Mouse (Mus musculus): ENCODE results near the gene Arl8a.
"Not testable (repeated sequence)": the region's sequence is repeated elsewhere in the genome, so short reads cannot be mapped to it uniquely, and the experiment has no call there.

Arl8a gene

DNA sequence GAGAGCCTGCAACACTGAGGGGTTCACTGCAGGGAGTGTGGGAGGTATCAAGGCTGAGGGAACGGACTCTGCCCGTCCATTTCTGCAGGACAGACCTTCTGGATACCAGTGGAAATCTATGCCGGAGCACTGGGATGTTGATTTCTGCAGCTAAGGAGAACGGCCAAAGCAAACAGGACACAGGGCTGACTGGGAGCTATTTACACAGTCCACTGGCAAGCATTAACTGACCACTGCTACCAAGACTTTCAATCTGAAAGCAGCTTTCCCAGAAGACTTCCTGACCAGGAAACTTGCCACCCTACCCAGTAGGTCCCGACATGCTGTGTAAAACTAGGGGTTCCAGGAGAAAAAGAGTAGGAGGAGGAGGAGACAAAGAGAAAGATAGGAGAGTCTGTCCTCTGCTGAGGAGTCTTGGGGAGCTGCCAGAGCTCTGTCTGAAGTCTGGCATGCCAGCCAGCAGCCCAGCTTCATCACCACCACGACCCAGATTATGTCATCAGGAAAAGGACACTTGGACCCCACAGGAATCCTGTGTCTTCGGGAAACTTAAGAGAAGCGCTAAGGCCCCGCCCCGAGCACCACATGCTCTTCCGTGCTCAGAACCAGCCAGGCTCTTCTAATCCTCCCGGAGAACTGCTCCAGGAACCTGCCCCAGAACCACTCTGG, 23.1 kb downstream of the Arl8a start:
- no peak for DNase-seq (ENCODE audit: low read depth, low spot score)

DNA sequence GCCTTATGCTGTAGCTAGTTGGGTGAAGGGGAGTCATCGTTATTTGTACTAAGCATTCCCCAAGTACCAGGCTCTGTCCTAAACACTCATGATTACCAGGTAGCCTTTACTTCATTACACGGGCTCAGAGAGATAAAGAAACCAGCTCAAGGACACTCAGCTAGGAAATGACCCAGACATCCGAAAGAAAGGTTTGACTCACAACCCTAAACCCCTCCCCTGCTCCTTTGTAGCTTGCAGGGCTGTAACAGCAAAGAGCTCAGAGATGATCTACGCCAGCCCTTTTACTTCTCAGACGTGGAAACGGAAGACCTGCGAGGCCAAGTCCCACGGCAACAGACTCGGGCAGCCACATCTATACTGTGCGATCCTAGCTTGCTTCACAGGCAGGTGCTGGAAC, 23.7 kb downstream of the Arl8a start:
- no peak for DNase-seq (ENCODE audit: low read depth, low spot score)

DNA sequence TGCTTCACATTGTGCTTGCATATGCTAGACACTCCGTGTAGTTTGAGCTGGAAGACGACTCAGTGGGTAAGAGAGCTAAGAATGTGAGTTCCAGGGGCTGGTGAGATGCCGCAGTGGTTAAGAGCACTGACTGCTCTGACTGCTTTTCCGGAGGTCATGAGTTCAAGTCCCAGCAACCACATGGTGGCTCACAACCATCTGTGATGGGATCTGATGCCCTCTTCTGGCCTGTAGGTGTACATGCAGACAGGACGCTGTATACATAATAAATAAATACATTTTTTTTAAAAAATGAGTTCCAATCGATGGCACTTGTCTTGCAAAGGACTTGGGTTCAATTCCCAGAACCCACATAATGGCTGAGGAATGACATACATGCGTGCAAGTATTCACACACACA, 24.6 kb downstream of the Arl8a start:
- DNase-seq (ENCODE audit: low read depth, low spot score), result no peak

DNA sequence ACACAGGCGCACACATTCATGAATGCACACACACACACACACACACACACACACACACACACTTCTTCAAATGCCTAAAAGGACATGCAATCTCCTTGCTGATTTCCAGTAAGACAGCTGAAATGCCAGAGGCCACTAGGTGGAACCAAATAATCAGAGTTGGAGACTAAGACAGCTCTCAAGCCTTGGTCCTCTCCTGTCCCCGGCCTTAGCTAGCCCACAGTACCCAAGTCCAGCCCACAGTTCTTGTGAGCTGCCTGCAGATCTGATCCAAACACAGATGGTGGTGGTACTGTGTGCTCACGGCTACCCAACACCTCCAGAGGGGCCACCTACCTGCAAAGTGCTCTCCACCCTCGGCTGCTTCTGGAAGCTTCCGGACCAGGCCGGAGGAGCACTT, 25.4 kb downstream of the Arl8a start:
- DNase-seq (ENCODE audit: low read depth, low spot score), result peak; percentile 91

DNA sequence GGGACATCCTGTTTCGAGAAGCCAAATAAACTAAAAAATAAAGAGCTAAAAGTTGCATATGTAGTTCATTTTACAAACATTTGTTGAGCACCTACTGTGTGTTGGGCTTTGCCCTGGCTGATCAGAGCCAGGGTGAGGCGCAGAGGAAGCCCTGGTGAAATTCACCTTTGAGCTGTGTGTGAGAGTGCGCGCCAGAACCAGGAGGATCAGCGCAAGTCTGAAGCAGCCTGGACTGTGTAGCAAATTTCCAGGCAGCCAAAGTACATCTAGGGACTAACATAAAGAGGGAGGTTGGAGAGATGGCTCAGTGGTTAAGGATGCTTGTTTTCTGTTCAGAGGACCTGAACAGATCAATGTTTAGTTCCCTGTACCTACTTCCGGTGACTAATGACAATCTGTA, 26.7 kb downstream of the Arl8a start:
- DNase-seq (ENCODE audit: low read depth, low spot score), result no peak

DNA sequence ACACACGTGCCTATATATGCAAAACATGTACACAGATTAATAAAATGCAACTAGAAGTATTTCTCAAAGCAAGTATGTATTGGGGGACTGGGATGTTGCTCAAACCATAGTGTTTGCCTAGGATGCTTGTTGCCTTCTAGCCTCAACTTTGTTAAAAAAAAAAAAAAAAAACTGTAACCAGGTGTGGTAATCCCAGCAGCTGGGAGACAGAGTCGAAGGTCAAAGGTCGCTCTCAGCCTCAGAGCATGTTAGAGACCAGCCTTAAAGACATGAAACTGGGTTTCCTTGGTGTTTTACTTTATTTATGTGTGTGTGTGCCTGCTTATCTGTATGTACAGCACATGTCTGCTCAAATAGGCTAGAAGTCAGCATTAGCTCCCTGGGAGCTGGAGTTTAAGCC, 28.6 kb downstream of the Arl8a start:
- no peak for DNase-seq (ENCODE audit: low read depth, low spot score)

DNA sequence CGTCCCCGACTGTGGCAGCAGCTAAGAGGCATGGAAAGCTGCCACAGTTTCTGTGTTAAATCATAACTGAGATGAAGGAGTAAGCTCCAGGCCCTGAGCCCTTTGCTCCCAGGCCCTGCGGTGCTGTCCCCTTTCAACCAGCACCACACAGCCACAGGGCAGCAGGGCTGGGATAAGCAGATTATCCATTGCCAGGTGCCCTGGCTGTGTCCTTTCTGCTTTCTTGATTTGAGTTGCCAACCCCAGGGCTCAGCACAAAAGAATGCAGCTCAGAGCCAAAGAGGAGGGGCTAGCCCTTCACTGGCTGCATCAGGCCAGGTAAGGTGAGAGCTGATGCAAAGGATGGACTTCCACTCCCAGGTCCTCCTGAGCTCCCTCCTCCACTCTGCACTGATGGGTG, 31.1 kb downstream of the Arl8a start:
- DNase-seq (ENCODE audit: low read depth, low spot score), result no peak

DNA sequence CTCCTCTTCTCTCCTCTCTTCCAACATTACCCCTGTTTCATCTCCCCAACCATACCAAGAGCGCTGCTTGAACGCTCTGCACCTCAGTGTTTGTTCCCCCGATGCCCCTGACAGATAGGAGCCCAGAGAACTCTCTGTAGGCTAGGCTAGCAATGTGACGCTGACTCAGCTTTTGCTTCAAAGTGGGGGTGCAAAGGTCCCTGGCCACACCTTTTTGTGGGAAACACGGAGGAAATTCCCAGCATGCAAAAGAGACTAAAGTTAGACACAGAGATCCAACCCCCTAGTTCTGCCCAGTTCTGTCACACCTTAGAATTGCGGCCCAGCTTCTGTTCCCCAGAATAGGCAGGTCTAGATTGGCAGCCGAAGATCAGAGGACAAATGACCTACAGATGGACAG, 32.2 kb downstream of the Arl8a start:
- no peak for DNase-seq (ENCODE audit: low read depth, low spot score)

DNA sequence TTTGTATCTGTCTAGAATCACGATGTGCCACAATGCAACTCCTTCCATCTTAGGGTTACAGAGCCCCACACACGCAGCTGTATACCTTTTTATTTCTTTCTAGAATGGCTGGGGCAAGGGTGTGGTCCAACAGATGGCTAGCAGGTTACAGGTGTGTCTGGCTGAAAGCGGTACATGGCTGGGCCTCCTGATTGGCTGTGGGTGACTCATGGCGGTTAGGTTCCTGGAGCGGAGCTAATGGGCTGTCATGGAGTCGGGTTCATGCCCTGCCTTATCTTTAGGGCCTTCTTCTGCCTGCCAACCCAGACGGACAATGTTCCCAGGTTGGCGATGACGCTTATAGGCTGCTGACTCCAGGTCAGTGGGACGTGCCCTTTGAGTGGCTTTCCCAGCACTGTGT, 34.2 kb downstream of the Arl8a start:
- no peak for DNase-seq (ENCODE audit: low read depth, low spot score)

DNA sequence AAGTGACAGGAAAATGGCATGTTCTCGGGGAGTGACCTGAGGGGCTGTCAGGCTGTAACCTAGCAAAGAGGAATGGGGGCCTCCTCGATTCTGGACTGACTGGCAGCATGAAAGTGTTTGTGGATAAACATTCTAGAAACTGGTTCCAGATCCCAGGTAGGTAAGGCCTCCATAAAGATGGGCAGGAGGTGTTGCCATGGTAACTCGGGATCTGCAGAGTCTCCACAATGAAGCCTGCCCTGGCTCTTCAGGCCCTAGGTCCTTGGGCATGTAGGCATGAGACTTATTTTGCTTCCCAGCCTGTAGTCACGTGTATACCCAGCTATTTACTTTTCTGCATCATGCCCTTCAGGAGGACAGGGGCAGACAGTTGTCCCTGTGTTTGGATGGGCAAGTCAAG, 34.7 kb downstream of the Arl8a start:
- DNase-seq (ENCODE audit: low read depth, low spot score), result no peak

DNA sequence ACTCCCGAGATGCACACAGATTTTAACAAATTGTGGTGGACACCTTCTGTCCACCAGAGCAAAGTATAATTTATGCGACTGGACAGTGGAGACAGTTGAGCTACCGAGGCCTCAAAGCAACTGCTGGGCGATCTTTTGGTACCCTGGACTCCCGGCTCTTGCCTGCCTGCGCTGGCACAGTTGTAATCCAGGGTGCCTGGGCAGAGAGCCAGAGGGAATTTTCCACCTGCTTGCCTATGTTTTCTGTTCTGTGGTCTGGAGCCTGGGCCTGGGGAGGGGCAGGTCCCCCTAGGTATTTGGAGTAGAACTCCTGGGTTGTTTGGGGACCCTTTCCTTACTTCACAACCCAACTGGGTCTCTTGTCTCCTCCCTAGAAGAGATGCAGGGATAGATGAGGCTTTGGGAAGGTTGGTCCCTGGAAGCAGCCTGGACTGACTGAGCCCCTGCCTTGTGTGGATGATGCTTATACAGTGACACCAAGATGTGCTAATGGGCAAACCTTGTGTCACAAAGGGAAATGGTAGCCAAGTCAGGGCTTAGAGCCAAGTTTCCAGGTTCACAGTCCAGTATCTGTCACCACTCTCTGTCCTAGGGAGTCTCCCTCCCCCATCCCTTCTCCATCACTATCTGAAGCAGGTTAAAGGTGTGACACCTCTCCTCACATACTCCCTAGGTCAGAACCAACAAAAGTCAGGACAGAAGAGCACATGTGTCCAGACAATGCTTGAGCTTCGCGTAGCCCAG, 35.4 kb downstream of the Arl8a start:
- no peak for DNase-seq (ENCODE audit: low read depth, low spot score)

DNA sequence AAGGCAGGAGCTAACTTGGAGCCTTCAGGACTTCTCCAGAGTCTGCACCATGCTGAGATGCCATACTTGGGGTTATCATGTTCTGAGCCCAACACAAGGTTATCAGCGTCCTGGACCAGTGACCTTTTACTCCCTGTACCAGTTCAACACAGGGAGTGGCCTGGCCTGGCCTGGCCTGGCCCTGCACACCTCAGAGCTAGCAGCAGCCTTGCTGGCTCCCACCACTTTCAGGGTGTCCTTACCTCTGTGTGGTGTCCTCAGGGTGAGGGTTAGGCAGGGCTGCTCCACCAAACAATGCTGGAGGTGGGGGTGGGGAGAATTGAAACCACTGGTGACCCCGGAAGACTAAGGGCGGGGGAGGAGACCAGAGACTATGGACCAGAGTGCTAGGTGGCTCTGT, 36.4 kb downstream of the Arl8a start:
- DNase-seq (ENCODE audit: low read depth, low spot score), result no peak

DNA sequence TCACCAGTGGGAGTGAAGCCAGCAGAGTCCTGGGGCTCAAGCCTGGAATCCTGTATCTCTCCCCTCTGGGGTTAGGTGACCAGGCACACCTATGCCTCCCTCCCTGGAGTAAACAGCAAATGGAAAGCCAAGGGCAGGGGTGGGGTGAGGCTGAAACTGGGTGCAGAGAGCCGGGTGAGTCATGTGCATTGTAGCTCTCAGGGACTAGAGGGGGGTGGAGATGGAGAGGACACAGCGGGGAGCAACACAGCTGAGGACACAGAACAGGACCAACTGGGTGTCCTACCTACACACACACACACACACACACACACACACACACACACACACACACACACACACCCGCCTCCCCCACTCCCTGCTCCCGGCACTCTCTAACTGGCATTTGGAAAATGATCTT, 36.8 kb downstream of the Arl8a start:
- no peak for DNase-seq (ENCODE audit: low read depth, low spot score)

DNA sequence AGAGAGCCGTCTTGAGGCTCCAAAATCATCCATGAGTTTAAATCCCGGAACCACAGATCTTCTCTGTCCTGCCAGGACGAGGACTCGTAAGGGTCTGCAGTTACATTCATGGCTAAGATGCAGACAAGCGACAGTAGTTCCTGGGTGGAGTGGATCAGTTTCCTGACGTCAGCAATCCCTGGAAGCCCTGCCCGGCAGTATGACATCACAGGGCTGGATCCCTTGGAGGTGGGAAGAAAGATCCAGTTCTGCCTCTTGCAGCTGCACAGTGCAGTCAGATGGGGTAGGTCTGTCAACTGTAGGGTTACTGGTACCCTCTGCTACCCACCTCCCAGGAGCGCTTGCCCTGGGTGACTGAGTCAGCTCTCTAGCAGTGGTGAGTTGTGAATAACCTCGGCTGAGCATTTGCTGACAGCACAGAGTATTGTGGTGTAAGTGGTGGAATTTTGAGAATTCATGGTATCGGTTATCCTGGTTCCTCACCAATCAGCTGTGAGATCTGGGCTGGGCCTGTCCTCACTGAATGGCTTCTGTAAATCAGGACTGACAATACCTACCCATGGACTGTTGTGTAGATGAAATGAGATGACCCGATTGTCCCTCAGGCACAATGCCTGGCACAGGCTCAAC, 37.4 kb downstream of the Arl8a start:
- peak; percentile 69 for DNase-seq (ENCODE audit: low read depth, low spot score)

DNA sequence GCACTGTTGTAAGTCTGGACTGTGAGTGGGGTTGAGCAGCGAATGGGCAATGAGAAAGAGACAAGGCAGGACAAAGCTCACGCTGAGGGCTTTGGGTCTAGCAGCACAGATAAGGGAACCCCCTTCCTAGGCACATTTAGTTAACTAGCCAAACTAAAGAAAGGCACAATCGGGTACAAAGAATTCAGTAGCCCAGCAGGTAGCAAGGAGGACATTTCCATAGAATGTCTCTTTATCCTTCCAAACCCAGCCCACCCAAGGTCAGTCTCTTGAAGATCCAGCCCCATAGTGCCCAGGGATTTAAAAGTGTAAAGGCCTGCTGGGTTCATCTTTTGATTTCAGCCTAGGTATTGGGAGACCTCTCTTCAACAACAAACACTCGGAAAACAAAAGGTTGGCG, 39.3 kb downstream of the Arl8a start:
- DNase-seq (ENCODE audit: low read depth, low spot score), result peak; percentile 96

DNA sequence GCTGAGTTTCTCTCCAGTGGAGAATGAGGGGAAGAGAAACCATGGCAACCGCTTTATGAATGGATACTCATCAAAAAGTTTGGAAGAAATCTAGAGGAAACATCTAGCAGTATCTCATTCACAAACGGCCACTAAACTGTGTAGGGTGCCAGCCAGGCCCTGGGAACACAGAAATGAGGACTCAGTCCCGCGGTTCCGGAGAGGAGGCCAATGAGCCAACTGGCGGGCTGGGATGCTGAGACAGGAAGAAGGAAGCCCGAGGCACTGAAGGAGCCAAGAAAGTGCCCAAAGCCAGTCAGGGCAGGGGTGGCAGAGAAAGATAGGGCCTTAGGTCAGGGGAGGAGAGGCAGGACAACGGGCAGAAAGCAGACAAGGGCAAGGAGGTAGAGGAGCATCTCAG, 39.8 kb downstream of the Arl8a start:
- DNase-seq (ENCODE audit: low read depth, low spot score), result no peak

DNA sequence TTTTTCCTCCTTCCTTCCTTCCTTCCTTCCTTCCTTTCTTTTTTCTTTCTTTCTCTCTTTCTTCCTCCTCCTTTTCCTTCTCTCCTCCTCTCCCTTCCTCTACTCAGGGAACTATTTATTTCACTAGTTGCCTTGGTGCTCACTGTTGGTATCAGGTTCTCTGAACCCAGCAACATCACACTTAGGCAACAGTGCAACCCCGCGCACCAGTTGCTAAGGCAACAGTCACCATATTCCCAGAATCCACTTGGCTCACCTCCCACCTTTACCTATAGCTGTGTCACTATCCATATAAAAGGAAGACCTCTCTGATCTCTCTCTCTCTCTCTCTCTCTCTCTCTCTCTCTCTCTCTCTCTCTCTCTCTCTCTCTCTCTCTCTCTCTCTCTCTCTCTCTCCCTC, 40.4 kb downstream of the Arl8a start:
- DNase-seq (ENCODE audit: low read depth, low spot score), result peak; percentile 77

DNA sequence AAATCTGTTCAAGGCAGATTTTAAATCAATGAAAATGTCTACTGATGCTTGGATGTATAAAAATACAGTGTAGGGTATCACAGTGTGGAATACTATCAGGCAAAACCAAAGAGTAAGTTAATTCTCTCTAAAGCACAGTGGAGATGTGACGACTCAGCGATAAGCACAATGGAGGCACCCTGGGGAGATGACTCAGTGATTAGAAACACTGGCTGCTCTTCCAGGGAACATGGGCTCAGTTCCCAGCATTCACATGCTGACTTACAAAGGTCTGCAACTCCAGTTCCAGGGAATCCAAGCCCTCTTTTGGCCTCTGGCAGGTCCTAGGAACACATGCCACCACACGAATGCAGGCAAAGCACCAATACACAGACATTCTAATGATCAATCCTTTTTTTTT, 41.6 kb downstream of the Arl8a start:
- DNase-seq (ENCODE audit: low read depth, low spot score), result no peak

DNA sequence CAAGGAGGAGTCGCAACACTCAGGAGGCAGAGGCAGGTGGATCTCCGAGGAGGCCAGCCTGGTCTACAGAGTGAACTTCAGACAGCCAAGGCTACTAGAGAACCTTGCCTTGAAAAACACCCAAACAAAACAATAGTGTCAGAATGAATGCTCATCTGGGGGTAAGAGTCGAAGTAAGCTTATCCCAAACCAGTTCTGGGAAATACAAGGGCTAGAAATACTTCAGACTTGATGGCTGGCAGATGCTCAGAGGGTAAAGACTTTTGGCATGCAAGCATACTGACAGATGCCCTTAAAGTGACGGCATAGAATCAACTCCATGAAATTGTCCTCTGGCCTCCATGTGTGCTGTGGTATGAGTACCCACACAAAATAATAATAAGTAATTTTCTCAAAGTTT, 42.6 kb downstream of the Arl8a start:
- no peak for DNase-seq (ENCODE audit: low read depth, low spot score)

DNA sequence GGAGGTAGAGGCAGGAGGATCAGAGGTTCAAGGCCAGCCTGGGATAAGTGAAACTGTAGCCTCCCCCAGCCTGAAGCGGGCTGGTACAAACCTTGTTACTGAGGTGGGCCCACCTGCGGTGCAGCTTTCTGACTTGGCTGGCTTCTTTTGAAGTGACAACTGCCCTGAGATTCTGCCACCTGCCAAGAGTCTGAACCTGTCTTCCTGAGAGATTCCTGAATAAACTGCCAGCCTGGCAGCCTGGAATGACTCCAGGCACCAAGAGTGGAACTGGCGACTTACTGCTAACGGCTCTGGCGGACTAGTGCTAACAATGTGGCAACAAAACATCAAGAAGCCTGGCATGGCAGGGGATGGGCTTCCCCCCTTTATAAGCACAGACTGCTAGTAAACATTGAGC, 47.7 kb downstream of the Arl8a start:
- not testable (repeated sequence) for DNase-seq (ENCODE audit: low read depth, low spot score)

DNA sequence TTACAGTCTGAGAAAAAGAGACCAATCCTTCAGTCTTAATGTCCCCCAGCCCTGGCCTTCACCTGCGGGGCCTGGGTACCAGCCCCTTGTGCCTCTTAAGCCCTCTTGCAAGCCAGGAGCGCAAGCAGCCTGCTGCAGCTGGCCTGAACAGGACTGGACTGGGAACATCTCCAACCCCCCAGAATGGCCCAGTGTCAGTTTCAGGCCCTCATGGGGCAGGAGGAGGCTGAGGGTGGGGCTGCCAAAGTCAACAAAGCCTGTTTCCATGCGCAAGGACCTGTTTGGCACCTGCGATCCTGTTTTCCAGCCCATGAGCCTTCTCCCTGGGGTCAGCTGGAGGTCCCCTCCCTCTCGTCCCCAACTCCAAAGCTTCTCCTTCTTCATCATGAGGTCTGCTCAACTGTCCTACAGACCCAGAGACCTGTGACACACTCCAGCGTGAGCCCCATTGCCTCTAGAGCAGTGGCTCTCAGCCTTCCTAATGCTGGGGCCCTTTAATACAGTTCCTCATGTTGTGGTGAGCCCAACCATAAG, 49.4 kb downstream of the Arl8a start:
- peak; percentile 84 for DNase-seq (ENCODE audit: low read depth, low spot score)

DNA sequence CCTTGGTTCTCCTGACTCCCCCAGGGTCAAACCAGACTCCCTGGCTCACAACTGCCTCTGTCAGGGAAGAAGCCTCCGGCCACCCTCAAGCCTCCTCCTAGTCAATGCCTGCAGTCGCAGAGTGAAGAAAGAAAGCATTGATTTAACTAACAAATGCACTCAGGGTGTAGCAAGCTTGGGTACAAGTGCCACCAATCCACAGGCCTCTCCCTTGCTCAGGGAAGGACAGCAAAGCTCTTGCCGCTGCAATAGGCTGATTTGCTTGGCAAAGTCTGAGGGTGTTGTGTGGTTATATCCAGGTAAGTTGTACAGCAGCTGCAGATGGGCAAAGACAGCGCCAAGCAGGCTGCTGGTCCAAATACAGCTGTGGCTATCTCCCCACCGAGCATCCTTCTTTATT, 51.8 kb downstream of the Arl8a start:
- peak; percentile 76 for DNase-seq (ENCODE audit: low read depth, low spot score)

All from ES-CJ7 (cell line).